ENCODE assay signal across 3 mouse cellular contexts in genomic region chr5:45324468-45324867, GRCm38 (mm10).
A peak's percentile ranks its signal among the peaks of the same experiment; 100 is the strongest.
DNase-seq lines count a peak whose midpoint lies in the region; ATAC-seq and TF ChIP-seq lines count a peak whose summit lies in the region.
"Not testable (repeated sequence)": the region's sequence is repeated elsewhere in the genome, so short reads cannot be mapped to it uniquely, and the experiment has no call there.

No protein-coding gene starts in this region.

- TF ChIP-seq RAD21 in CH12.LX (IDR thresholded peaks at IDR 0.05; ENCODE audit: low read depth, low read length), result not testable (repeated sequence)

- H3K4me1 ChIP-seq in CH12.LX (ENCODE audit: control insufficient read depth in 1 of 2, insufficient read depth in 2 of 2), result peaks cover 5 to 12% of the 10 kb centered on the region in 2 experiments; a peak in 3 of 4 replicates
- not testable (repeated sequence) for H3K4me1 ChIP-seq in intestine, embryonic 16.5 days (ENCODE audit: control insufficient read depth, insufficient read depth, low read length)

- not testable (repeated sequence) for TF ChIP-seq CTCF in CH12.LX (conservative IDR thresholded peaks at IDR 0.05 in 1 of 2, IDR thresholded peaks at IDR 0.05 in 1 of 2; ENCODE audit: low read depth in 2 of 2, low read length in 2 of 2)

- H3K4me3 ChIP-seq in CH12.LX (replicated peaks in 1 of 3; ENCODE audit: low read depth in 2 of 3, low read length in 2 of 3, poor library complexity in 1 of 3); intestine, embryonic 16.5 days (ENCODE audit: low read length): not testable (repeated sequence)

- H3K27me3 ChIP-seq in CH12.LX (replicated peaks); intestine, embryonic 16.5 days (replicated peaks; ENCODE audit: control insufficient read depth, insufficient read depth, low read length): not testable (repeated sequence)

- TF ChIP-seq POLR2A in CH12.LX (IDR thresholded peaks at IDR 0.05; ENCODE audit: low read depth, low read length), result not testable (repeated sequence)

- not testable (repeated sequence) for H3K4me2 ChIP-seq in CH12.LX (ENCODE audit: insufficient read depth, low read depth, poor library complexity, severe bottlenecking); intestine, embryonic 16.5 days (ENCODE audit: low read depth, low read length)

- WGBS in intestine, embryonic 16.5 days, result 54% methylated on average over 2 of the region's 2 CpGs

- H3K36me3 ChIP-seq in CH12.LX (replicated peaks in 1 of 2; ENCODE audit: control insufficient read depth in 1 of 2, insufficient read depth in 1 of 2, low read length in 1 of 2); intestine, embryonic 16.5 days (ENCODE audit: control insufficient read depth, insufficient read depth, low read length): not testable (repeated sequence)

- ATAC-seq in intestine, embryonic 16.5 days, result 0 out of 2 replicates have a peak, but pooled peaks have one; percentile 18

- not testable (repeated sequence) for H3K9me3 ChIP-seq in CH12.LX (replicated peaks; ENCODE audit: low read length); intestine, embryonic 16.5 days (ENCODE audit: control insufficient read depth, low read length)

- peak; percentile 23 for DNase-seq in 416B (ENCODE audit: low read depth)
- peak; percentile 26 for DNase-seq in CH12.LX (ENCODE audit: extremely low read depth)

- not testable (repeated sequence) for H3K27ac ChIP-seq in CH12.LX (ENCODE audit: insufficient read depth, low read depth); intestine, embryonic 16.5 days (ENCODE audit: low read length)

- dilution Hi-C loops in CH12.LX (cut with MboI; ENCODE audit: extremely low pct_ligation_motif_present, extremely low pct_unique_long_range_greater_than_20kb, low sequenced_read_pairs), result not testable (repeated sequence)

- in situ Hi-C loops in CH12.LX (cut with MboI; ENCODE audit: low pct_ligation_motif_present, low pct_unique_long_range_greater_than_20kb, low sequenced_read_pairs), result not testable (repeated sequence)

- H3K9ac ChIP-seq in CH12.LX (ENCODE audit: insufficient read depth, low read depth); intestine, embryonic 16.5 days (ENCODE audit: low read depth, low read length): not testable (repeated sequence)

- H3K79me2 ChIP-seq in CH12.LX (replicated peaks; ENCODE audit: control insufficient read depth, extremely low read depth, insufficient read depth, poor library complexity, severe bottlenecking), result not testable (repeated sequence)

- peak; percentile 67 for TF ChIP-seq EP300 in CH12.LX (IDR thresholded peaks at IDR 0.05; ENCODE audit: low read length)

TF ChIP-seq in CH12.LX, 34 proteins besides CTCF, POLR2A, EP300 and RAD21:
- TF ChIP-seq BHLHE40 (IDR thresholded peaks at IDR 0.05; ENCODE audit: low read depth, low read length), result 0 out of 2 replicates have a peak, but pooled peaks have one; percentile 33
- peak; percentile 48; the same call in 1 of the 2 replicates for TF ChIP-seq TCF12 (IDR thresholded peaks at IDR 0.05; ENCODE audit: low read depth, low read length)
- peak; percentile 34; the same call in 1 of the 2 replicates for TF ChIP-seq JUN (IDR thresholded peaks at IDR 0.05; ENCODE audit: insufficient read depth, low read depth, low read length)
- TF ChIP-seq IRF4 (IDR thresholded peaks at IDR 0.05; ENCODE audit: low read depth, low read length), result peak; percentile 62
